Mouse (Mus musculus) MEL (cell line): ENCODE measurements around the gene Fam76a. TPM values are rescaled to one million over a fixed set of nuclear protein-coding genes. Genes with fewer than 3 reads are reported as not detected.
A peak's percentile ranks its signal among the peaks of the same experiment; 100 is the strongest.

ENCODE experiments used
- DNase-seq: peaks from one replicate; pipeline ENCODE4 v3.0.0; 2011; ENCODE audit warnings: low read depth, low spot score
- H3K27ac ChIP-seq: 2 replicates; pipeline ENCODE4 v1.5.1; 2012; ENCODE audit warnings: low read depth, mild to moderate bottlenecking, control low read depth, low read length, moderate library complexity; ENCODE audit not compliant: control insufficient read depth
- H3K27me3 ChIP-seq, 2 experiments: fragments of 150-350 bp in 1 of 2; sonication (generic) in 1 of 2; 2 replicates each; pipeline ENCODE4 v1.6.1; 2012; ENCODE audit warnings: low read length in 2 of 2, mild to moderate bottlenecking in 2 of 2, improper control_type of control experiment in 1 of 2, moderate library complexity in 1 of 2; ENCODE audit not compliant: insufficient read depth in 2 of 2, control insufficient read depth in 1 of 2
- H3K36me3 ChIP-seq, 2 experiments: 2 replicates each; pipeline ENCODE4 v1.6.1; 2012 to 2014; ENCODE audit warnings: low read length in 2 of 2, improper control_type of control experiment in 1 of 2, inconsistent platforms in 1 of 2, mild to moderate bottlenecking in 1 of 2; ENCODE audit not compliant: insufficient read depth in 2 of 2, control insufficient read depth in 1 of 2
- H3K4me1 ChIP-seq, 2 experiments: fragments of 150-350 bp in 1 of 2; sonication (generic) in 1 of 2; 2 replicates each; pipeline ENCODE4 v1.6.1; 2012; ENCODE audit warnings: low read length in 2 of 2, improper control_type of control experiment in 1 of 2, mild to moderate bottlenecking in 1 of 2; ENCODE audit not compliant: insufficient read depth in 2 of 2, control insufficient read depth in 1 of 2
- H3K4me3 ChIP-seq, 2 experiments: fragments of 150-350 bp in 1 of 2; sonication (generic) in 1 of 2; 2 replicates each; pipeline ENCODE4 v1.5.1; 2012; ENCODE audit warnings: low read depth in 2 of 2, low read length in 2 of 2, mild to moderate bottlenecking in 2 of 2, moderate library complexity in 2 of 2, control low read depth in 1 of 2, improper control_type of control experiment in 1 of 2; ENCODE audit not compliant: control insufficient read depth in 1 of 2, insufficient read depth in 1 of 2
- H3K79me2 ChIP-seq: 2 replicates; pipeline ENCODE4 v1.6.1; 2012; ENCODE audit warnings: mild to moderate bottlenecking, low read length, moderate library complexity; ENCODE audit not compliant: control insufficient read depth, poor library complexity, insufficient read depth
- H3K9ac ChIP-seq: 2 replicates; pipeline ENCODE4 v1.6.1; 2012; ENCODE audit warnings: low read depth, mild to moderate bottlenecking, control low read depth, low read length, moderate library complexity; ENCODE audit not compliant: control insufficient read depth, poor library complexity, severe bottlenecking
- H3K9me3 ChIP-seq: fragments of 150-350 bp; sonication (generic); replicated peaks from 2 replicates; pipeline ENCODE4 v1.6.1; 2012; ENCODE audit warnings: mild to moderate bottlenecking, low read length, improper control_type of control experiment, moderate library complexity; ENCODE audit not compliant: insufficient read depth
- CHD1 ChIP-seq: IDR thresholded peaks from 2 replicates; pipeline ENCODE4 v1.6.1; 2012; ENCODE audit warnings: low read depth, mild to moderate bottlenecking, inconsistent platforms, low read length, improper control_type of control experiment
- CTCF ChIP-seq, 3 experiments: IDR thresholded peaks in 2 of 3; conservative IDR thresholded peaks in 1 of 3; 2 replicates each; pipeline ENCODE4 v1.5.1; 2011 to 2012; ENCODE audit warnings: low read length in 3 of 3, low read depth in 2 of 3, mild to moderate bottlenecking in 2 of 3, improper control_type of control experiment in 1 of 3, inconsistent platforms in 1 of 3, mixed read lengths in 1 of 3, moderate library complexity in 1 of 3; ENCODE audit not compliant: control insufficient read depth in 1 of 3, insufficient read depth in 1 of 3, poor library complexity in 1 of 3, severe bottlenecking in 1 of 3
- EP300 ChIP-seq, 2 experiments: IDR thresholded peaks; 2 replicates each; pipeline ENCODE4 v1.6.1; 2011; ENCODE audit warnings: improper control_type of control experiment in 2 of 2, low read length in 2 of 2, low read depth in 1 of 2, mild to moderate bottlenecking in 1 of 2
- ETS1 ChIP-seq: IDR thresholded peaks from 2 replicates; pipeline ENCODE4 v1.6.1; 2012; ENCODE audit warnings: low read depth, mild to moderate bottlenecking, inconsistent platforms, low read length, improper control_type of control experiment, moderate library complexity
- GATA1 ChIP-seq: IDR thresholded peaks from 2 replicates; pipeline ENCODE4 v1.6.1; 2011; ENCODE audit warnings: low read depth, low read length, improper control_type of control experiment
- JUND ChIP-seq: IDR thresholded peaks from 2 replicates; pipeline ENCODE4 v1.6.1; 2011; ENCODE audit warnings: low read depth, mild to moderate bottlenecking, improper control_type of control experiment, low read length
- KAT2A ChIP-seq: conservative IDR thresholded peaks from 2 replicates; pipeline ENCODE4 v1.6.1; 2012; ENCODE audit warnings: low read depth, low read length, improper control_type of control experiment, inconsistent platforms
- MAX ChIP-seq: IDR thresholded peaks from 2 replicates; pipeline ENCODE4 v1.6.1; 2011; ENCODE audit warnings: low read length, improper control_type of control experiment
- MXI1 ChIP-seq: IDR thresholded peaks from 2 replicates; pipeline ENCODE4 v1.6.1; 2011; ENCODE audit warnings: mild to moderate bottlenecking, low read depth, low read length, improper control_type of control experiment
- MYB ChIP-seq: IDR thresholded peaks from 2 replicates; pipeline ENCODE4 v1.6.1; 2011; ENCODE audit warnings: mild to moderate bottlenecking, low read depth, low read length, improper control_type of control experiment
- MYC ChIP-seq: IDR thresholded peaks from 2 replicates; pipeline ENCODE4 v1.6.1; 2011; ENCODE audit warnings: low read depth, mild to moderate bottlenecking, low read length, improper control_type of control experiment, moderate library complexity
- NELFE ChIP-seq: IDR thresholded peaks from 2 replicates; pipeline ENCODE4 v1.6.1; 2011; ENCODE audit warnings: low read depth, low read length, improper control_type of control experiment
- POLR2A ChIP-seq, 2 experiments: IDR thresholded peaks; 2 replicates each; pipeline ENCODE4 v1.6.1; 2011 to 2012; ENCODE audit warnings: low read length in 2 of 2, mild to moderate bottlenecking in 2 of 2, control low read depth in 1 of 2, improper control_type of control experiment in 1 of 2, low read depth in 1 of 2, moderate library complexity in 1 of 2; ENCODE audit not compliant: control insufficient read depth in 1 of 2, insufficient read depth in 1 of 2, poor library complexity in 1 of 2
- POLR2AphosphoS2 ChIP-seq: IDR thresholded peaks from 2 replicates; pipeline ENCODE4 v1.6.1; 2011; ENCODE audit warnings: low read length, improper control_type of control experiment
- POLR2AphosphoS5 ChIP-seq: IDR thresholded peaks from 2 replicates; pipeline ENCODE4 v1.6.1; 2012; ENCODE audit warnings: low read depth, borderline replicate concordance, mild to moderate bottlenecking, inconsistent platforms, low read length, moderate library complexity, mixed read lengths
- RCOR1 ChIP-seq: IDR thresholded peaks from 2 replicates; pipeline ENCODE4 v1.6.1; 2012; ENCODE audit warnings: low read depth, mild to moderate bottlenecking, inconsistent platforms, low read length, improper control_type of control experiment
- SIN3A ChIP-seq: IDR thresholded peaks from 2 replicates; pipeline ENCODE4 v1.6.1; 2012; ENCODE audit warnings: low read length, improper control_type of control experiment, inconsistent platforms
- SMC3 ChIP-seq: IDR thresholded peaks from 2 replicates; pipeline ENCODE4 v1.6.1; 2011; ENCODE audit warnings: low read depth, low read length, improper control_type of control experiment
- TCF12 ChIP-seq: IDR thresholded peaks from 2 replicates; pipeline ENCODE4 v1.6.1; 2014; ENCODE audit warnings: low read depth, mild to moderate bottlenecking, inconsistent platforms, low read length, improper control_type of control experiment, moderate library complexity
- UBTF ChIP-seq: IDR thresholded peaks from 2 replicates; pipeline ENCODE4 v1.6.1; 2012; ENCODE audit warnings: low read depth, mild to moderate bottlenecking, inconsistent platforms, low read length, improper control_type of control experiment, moderate library complexity, borderline replicate concordance; ENCODE audit not compliant: insufficient read depth
- USF1 ChIP-seq: IDR thresholded peaks from 2 replicates; pipeline ENCODE4 v1.6.1; 2014; ENCODE audit warnings: low read depth, mild to moderate bottlenecking, inconsistent platforms, low read length, improper control_type of control experiment, moderate library complexity
- polyA plus RNA-seq, 2 experiments: library from polyadenylated mRNA; stranded (reverse) in 1 of 2; unstranded in 1 of 2; fragments of >175 nt in 1 of 2; fragments of >200 nt in 1 of 2; gene quantifications; 2 replicates each; pipeline versions ENCODE4 v1.2.1 to v1.2.4; 2012; ENCODE audit warnings: low replicate concordance in 2 of 2, low read depth in 1 of 2; ENCODE audit not compliant: insufficient read length in 2 of 2, insufficient read depth in 1 of 2, missing spikeins in 1 of 2
- total RNA-seq: library from RNA; depleted of rRNA; stranded (reverse); fragments of 300-350 nt; gene quantifications from 2 replicates; pipeline ENCODE4 v1.2.3, GENCODE M21; 2012

The Fam76a gene
- total and polyA plus RNA-seq, 3 experiments: 8.4 to 15.4 TPM; not detected in 1

GRCm38 (mm10) chr4:132962628-132963027 lies 40.3 kb upstream of the Fam76a start:
- Histone ChIP-seq H3K9me3 (no peaks in the 10 kb centered on the region), H3K79me2 (no peaks in the 10 kb centered on the region), H3K4me3 (no peak overlapping the region), H3K4me1 (peaks cover 0 to 11% of the 10 kb centered on the region in 2 experiments; a peak in 2 of 4 replicates), H3K27me3 (0 out of 4 replicates have a peak, but pooled peaks cover 0 to 2% of the 10 kb centered on the region in 2 experiments), H3K9ac (no peak overlapping the region), H3K27ac (no peak overlapping the region), H3K36me3 (peaks cover 0 to 2% of the 10 kb centered on the region in 2 experiments; a peak in 2 of 4 replicates)
- TF ChIP-seq MAX (no peak), GATA1 (0 out of 2 replicates have a peak, but pooled peaks have one; percentile 31), JUND (no peak), RCOR1 (peak; percentile 87), ETS1 (no peak), SMC3 (no peak), NELFE (no peak), MXI1 (no peak), POLR2A (IDR thresholded peaks at IDR 0.05; ENCODE audit: control insufficient read depth in 1 of 2, insufficient read depth in 1 of 2, low read depth in 1 of 2, low read length in 2 of 2, poor library complexity in 1 of 2) (no peak), MYB (no peak), MYC (no peak), KAT2A (no peak), CHD1 (no peak), EP300 (IDR thresholded peaks at IDR 0.05; ENCODE audit: low read depth in 1 of 2, low read length in 2 of 2) (peak in 1 of 2 experiments; percentile 56; a peak in 2 of 4 replicates)
- DNase-seq: no peak

- no peak for DNase-seq
- no peak for TF ChIP-seq UBTF
- TF ChIP-seq USF1: no peak
- no peak for TF ChIP-seq CTCF (IDR thresholded peaks at IDR 0.05 in 2 of 3, conservative IDR thresholded peaks at IDR 0.05 in 1 of 3; ENCODE audit: control insufficient read depth in 1 of 3, insufficient read depth in 1 of 3, low read depth in 2 of 3, low read length in 3 of 3, poor library complexity in 1 of 3, severe bottlenecking in 1 of 3)
- TF ChIP-seq ETS1: no peak
- no peak for TF ChIP-seq TCF12
- no peak for TF ChIP-seq POLR2AphosphoS5
- no peak for TF ChIP-seq MYC
- no peak for TF ChIP-seq KAT2A
- TF ChIP-seq RCOR1: no peak
- no peak for TF ChIP-seq POLR2AphosphoS2
- no peak for TF ChIP-seq SIN3A
- TF ChIP-seq EP300 (IDR thresholded peaks at IDR 0.05; ENCODE audit: low read depth in 1 of 2, low read length in 2 of 2): no peak
- no peak for TF ChIP-seq POLR2A (IDR thresholded peaks at IDR 0.05; ENCODE audit: control insufficient read depth in 1 of 2, insufficient read depth in 1 of 2, low read depth in 1 of 2, low read length in 2 of 2, poor library complexity in 1 of 2)
- Histone ChIP-seq H3K9ac (no peak overlapping the region), H3K4me3 (no peak overlapping the region), H3K27ac (no peak overlapping the region), H3K4me1 (peaks cover 0 to 11% of the 10 kb centered on the region in 2 experiments; a peak in 2 of 4 replicates), H3K9me3 (no peaks in the 10 kb centered on the region), H3K36me3 (peaks cover 0 to 2% of the 10 kb centered on the region in 2 experiments; a peak in 2 of 4 replicates), H3K79me2 (no peaks in the 10 kb centered on the region), H3K27me3 (no peaks in the 10 kb centered on the region)
Observed at GRCm38 (mm10) chr4:132961866-132962265, 39.5 kb upstream of the Fam76a start.
